9 mouse cellular contexts compared by ENCODE assay signal in genomic region chr11:36911406-36911805, GRCm38 (mm10).
DNase-seq lines count a peak whose midpoint lies in the region; ATAC-seq and TF ChIP-seq lines count a peak whose summit lies in the region.
"Had no signal": no experiment of that assay in that cellular context is flagged by ENCODE, and none has a peak within 500 bp of the region (broad histone marks: within the 10 kb centered on the region; RNA-seq: fewer than 3 reads in every experiment).

No protein-coding gene starts in this region.

- H3K4me3 ChIP-seq in kidney, adult 2 months (ENCODE audit: insufficient read depth, low read depth, low read length) = no peak overlapping the region
- no peak overlapping the region for H3K4me3 ChIP-seq in kidney, embryonic 14.5 days (ENCODE audit: low read length)
- H3K4me3 ChIP-seq in E14TG2a.4 (replicated peaks; ENCODE audit: low read length) (no peak overlapping the region), MEL (ENCODE audit: control insufficient read depth in 1 of 2, insufficient read depth in 1 of 2, low read depth in 2 of 2, low read length in 2 of 2) (no peak overlapping the region)

- TF ChIP-seq EP300 in MEL (IDR thresholded peaks at IDR 0.05; ENCODE audit: low read depth in 1 of 2, low read length in 2 of 2) = no peak

- ATAC-seq in kidney, embryonic 14.5 days (ENCODE audit: low FRiP score, low TSS enrichment) = no peak
- ATAC-seq in erythroid progenitor cell, adult 5-6 weeks (replicated peaks; ENCODE audit: low FRiP score, poor library complexity, severe bottlenecking) = no peak

- no peak overlapping the region for H3K9ac ChIP-seq in kidney, embryonic 14.5 days (ENCODE audit: low read depth, low read length)
- H3K9ac ChIP-seq in MEL (ENCODE audit: control insufficient read depth, low read depth, low read length, poor library complexity, severe bottlenecking) = no peak overlapping the region

- no peaks in the 10 kb centered on the region for H3K36me3 ChIP-seq in kidney, adult 2 months (ENCODE audit: control insufficient read depth, insufficient read depth, low read length)
- H3K36me3 ChIP-seq in kidney, embryonic 14.5 days (ENCODE audit: control insufficient read depth, insufficient read depth, low read length) = no peaks in the 10 kb centered on the region
- H3K36me3 ChIP-seq in E14TG2a.4 (ENCODE audit: insufficient read depth, low read length) = no peaks in the 10 kb centered on the region
- H3K36me3 ChIP-seq in MEL (ENCODE audit: control insufficient read depth in 1 of 2, insufficient read depth in 2 of 2, low read length in 2 of 2) = no peaks in the 10 kb centered on the region

- H3K4me1 ChIP-seq in kidney, adult 2 months (ENCODE audit: control insufficient read depth, insufficient read depth, low read length) = no peaks in the 10 kb centered on the region
- H3K4me1 ChIP-seq in kidney, embryonic 14.5 days (ENCODE audit: control insufficient read depth, insufficient read depth, low read length) = no peaks in the 10 kb centered on the region
- H3K4me1 ChIP-seq in E14TG2a.4 (replicated peaks; ENCODE audit: low read depth, low read length) = no peaks in the 10 kb centered on the region
- H3K4me1 ChIP-seq in MEL (ENCODE audit: control insufficient read depth in 1 of 2, insufficient read depth in 2 of 2, low read length in 2 of 2) = no peaks in the 10 kb centered on the region

- peak; percentile 9 for DNase-seq in kidney, adult 2 months
- DNase-seq in MEL (ENCODE audit: low read depth, low spot score) = peak; percentile 25
- peak; percentile 26 for DNase-seq in forelimb bud, embryonic 11.5 days (ENCODE audit: low read depth, low spot score)
- DNase-seq in urinary bladder, postnatal 25 days (ENCODE audit: low spot score) = no peak
- no peak for DNase-seq in right cerebral cortex, postnatal 10 days (ENCODE audit: low spot score in 2 of 2)
- DNase-seq: heart, adult 11 months had no signal

- no peak overlapping the region for H3K4me2 ChIP-seq in kidney, embryonic 14.5 days (replicated peaks; ENCODE audit: low read depth, low read length)

- H3K27ac ChIP-seq in kidney, adult 2 months (ENCODE audit: insufficient read depth, low read depth, low read length) = no peak overlapping the region
- no peak overlapping the region for H3K27ac ChIP-seq in kidney, embryonic 14.5 days (ENCODE audit: low read depth, low read length)
- H3K27ac ChIP-seq in MEL (ENCODE audit: control insufficient read depth, low read depth, low read length) = no peak overlapping the region

- H3K27me3 ChIP-seq in kidney, adult 2 months (replicated peaks; ENCODE audit: control insufficient read depth, insufficient read depth, low read length) = no peaks in the 10 kb centered on the region
- H3K27me3 ChIP-seq in kidney, embryonic 14.5 days (ENCODE audit: control insufficient read depth, insufficient read depth, low read length) = no peaks in the 10 kb centered on the region
- H3K27me3 ChIP-seq in E14TG2a.4 (ENCODE audit: insufficient read depth, low read length) (no peaks in the 10 kb centered on the region), MEL (ENCODE audit: control insufficient read depth in 1 of 2, insufficient read depth in 2 of 2, low read length in 2 of 2) (no peaks in the 10 kb centered on the region)

- no peaks in the 10 kb centered on the region for H3K9me3 ChIP-seq in kidney, embryonic 14.5 days (ENCODE audit: control insufficient read depth, low read length)
- H3K9me3 ChIP-seq in E14TG2a.4 (ENCODE audit: low read length) (no peaks in the 10 kb centered on the region), MEL (replicated peaks; ENCODE audit: insufficient read depth, low read length) (no peaks in the 10 kb centered on the region)

- no peak; the same call in 1 of the 2 replicates for TF ChIP-seq RAD21 in MEL (IDR thresholded peaks at IDR 0.05; ENCODE audit: low read depth, low read length)

- 78% methylated on average over 4 of the region's 4 CpGs for WGBS in kidney, adult 2 months
- WGBS in kidney, embryonic 14.5 days = 80% methylated on average over 4 of the region's 4 CpGs

- TF ChIP-seq POLR2A in kidney, adult 2 months (IDR thresholded peaks at IDR 0.05; ENCODE audit: low read depth, low read length) = no peak
- TF ChIP-seq POLR2A in MEL (IDR thresholded peaks at IDR 0.05; ENCODE audit: control insufficient read depth in 1 of 2, insufficient read depth in 1 of 2, low read depth in 1 of 2, low read length in 2 of 2, poor library complexity in 1 of 2) = no peak

- no peaks in the 10 kb centered on the region for H3K79me2 ChIP-seq in MEL (ENCODE audit: control insufficient read depth, insufficient read depth, low read length, poor library complexity)

- peak; percentile 48 for TF ChIP-seq CTCF in kidney, adult 2 months (conservative IDR thresholded peaks at IDR 0.05; ENCODE audit: insufficient read depth, insufficient read length, low read depth, low read length)
- TF ChIP-seq CTCF in E14TG2a.4 (conservative IDR thresholded peaks at IDR 0.05; ENCODE audit: low read length) = peak; percentile 84
- TF ChIP-seq CTCF in MEL (IDR thresholded peaks at IDR 0.05 in 2 of 3, conservative IDR thresholded peaks at IDR 0.05 in 1 of 3; ENCODE audit: control insufficient read depth in 1 of 3, insufficient read depth in 1 of 3, low read depth in 2 of 3, low read length in 3 of 3, poor library complexity in 1 of 3, severe bottlenecking in 1 of 3) = peak; percentile 39 to 67 (median 44)

TF ChIP-seq in MEL, 35 proteins besides CTCF, POLR2A, EP300 and RAD21:
- TF ChIP-seq SMC3 (IDR thresholded peaks at IDR 0.05; ENCODE audit: low read depth, low read length) = peak; percentile 33; the same call in 1 of the 2 replicates
- no peak for TF ChIP-seq CHD2 (IDR thresholded peaks at IDR 0.05; ENCODE audit: low read length)

Comparison
In these comparisons a context has a peak if more than half of its experiments do, and no peak if none do; other contexts are left out.
1. DNase-seq: peak in kidney, adult 2 months (single experiment), MEL (single experiment) and forelimb bud, embryonic 11.5 days (single experiment); none in urinary bladder, postnatal 25 days (single experiment) and right cerebral cortex, postnatal 10 days (0 of 2).
2. Peak in every context shown above with its lines, with median percentiles within 50 percentile points of each other: CTCF ChIP-seq.